Mouse (Mus musculus) CD8-positive naive resting alpha-beta T cell, adult 2 months (primary cell): Measurements from ENCODE around the gene Mmab.
A peak's percentile ranks its signal among the peaks of the same experiment; 100 is the strongest.

Experiments
- DNase-seq, 2 experiments: peaks; one replicate each; pipeline ENCODE4 v3.0.0; 2022; ENCODE audit warnings: low read depth in 2 of 2, low spot score in 2 of 2

The Mmab gene

GRCm38 (mm10) chr5:114443566-114444367, at the start of gene Mmab, which contains the start of gene Mvk:
TSS of gene Mmab (minus strand) at chr5:114444060.
TSS of gene Mvk (plus strand) at chr5:114444269.
- peak; percentile 93 to 95 for DNase-seq

- DNase-seq: no peak
Measured at GRCm38 (mm10) chr5:114490241-114490640, 46.4 kb upstream of the Mmab start.

GRCm38 (mm10) chr5:114489570-114489969, 45.7 kb upstream of the Mmab start:
- no peak for DNase-seq

- DNase-seq: no peak
Measured at GRCm38 (mm10) chr5:114485685-114486084, 41.8 kb upstream of the Mmab start.

GRCm38 (mm10) chr5:114482587-114483011, 38.7 kb upstream of the Mmab start:
- peak in 1 of 2 experiments; percentile 11 for DNase-seq

GRCm38 (mm10) chr5:114478267-114478666, 34.4 kb upstream of the Mmab start:
- DNase-seq: no peak

GRCm38 (mm10) chr5:114474741-114475491, 31.1 kb upstream of the Mmab start:
- no peak for DNase-seq

GRCm38 (mm10) chr5:114470359-114470758, 26.5 kb upstream of the Mmab start:
- DNase-seq: no peak

GRCm38 (mm10) chr5:114468007-114468406, 24.1 kb upstream of the Mmab start:
- no peak for DNase-seq

- DNase-seq: no peak
Measured at GRCm38 (mm10) chr5:114467430-114467829, 23.6 kb upstream of the Mmab start.

- DNase-seq: no peak
Measured at GRCm38 (mm10) chr5:114467019-114467418, 23.2 kb upstream of the Mmab start.

GRCm38 (mm10) chr5:114465641-114466040, 21.8 kb upstream of the Mmab start:
- DNase-seq: no peak

GRCm38 (mm10) chr5:114464561-114464960, 20.7 kb upstream of the Mmab start:
- no peak for DNase-seq

GRCm38 (mm10) chr5:114462067-114463040, 18.5 kb upstream of the Mmab start:
- no peak for DNase-seq

- peak; percentile 65 to 72 for DNase-seq
Measured at GRCm38 (mm10) chr5:114461238-114461637, 17.4 kb upstream of the Mmab start.

- no peak for DNase-seq
Measured at GRCm38 (mm10) chr5:114456995-114457605, 13.2 kb upstream of the Mmab start.

GRCm38 (mm10) chr5:114456287-114456686, 12.4 kb upstream of the Mmab start:
- DNase-seq: no peak

GRCm38 (mm10) chr5:114449011-114449410, 5.2 kb upstream of the Mmab start:
- no peak for DNase-seq

GRCm38 (mm10) chr5:114444368-114444692, 470 bp upstream of the Mmab start:
- no peak for DNase-seq

GRCm38 (mm10) chr5:114435588-114435987, 8.3 kb downstream of the Mmab start:
- no peak for DNase-seq

GRCm38 (mm10) chr5:114434359-114434758, 9.5 kb downstream of the Mmab start:
- DNase-seq: no peak
